Mouse (Mus musculus): Measurements from ENCODE around the gene Mki67.

Mki67 gene

GRCm38 (mm10) chr7:135715642-135716444 lies at the start of gene Mki67:
Gene Mki67, minus strand, starts transcription at chr7:135716361.
- DNase-seq = peak; percentile 93

GRCm38 (mm10) chr7:135763311-135763710 lies 47.1 kb upstream of the Mki67 start:
- no peak for DNase-seq

GRCm38 (mm10) chr7:135758754-135759510 lies 42.8 kb upstream of the Mki67 start:
- no peak for DNase-seq

GRCm38 (mm10) chr7:135758171-135758570 lies 42.0 kb upstream of the Mki67 start:
- DNase-seq = no peak

- no peak for DNase-seq
Measured at GRCm38 (mm10) chr7:135756984-135757586, 40.9 kb upstream of the Mki67 start.

- DNase-seq = no peak
Measured at GRCm38 (mm10) chr7:135748986-135749385, 32.8 kb upstream of the Mki67 start.

- no peak for DNase-seq
Measured at GRCm38 (mm10) chr7:135747072-135747471, 30.9 kb upstream of the Mki67 start.

GRCm38 (mm10) chr7:135746528-135746927 lies 30.4 kb upstream of the Mki67 start:
- no peak for DNase-seq

GRCm38 (mm10) chr7:135745091-135745490 lies 28.9 kb upstream of the Mki67 start:
- DNase-seq = peak; percentile 94

GRCm38 (mm10) chr7:135740453-135740852 lies 24.3 kb upstream of the Mki67 start:
- DNase-seq = no peak

GRCm38 (mm10) chr7:135736581-135736886 lies 20.4 kb upstream of the Mki67 start:
- no peak for DNase-seq

- peak; percentile 98 for DNase-seq
Measured at GRCm38 (mm10) chr7:135735691-135736580, 19.8 kb upstream of the Mki67 start.

- DNase-seq = peak; percentile 52
Measured at GRCm38 (mm10) chr7:135734911-135735646, 18.9 kb upstream of the Mki67 start.

- DNase-seq = peak; percentile 59
Measured at GRCm38 (mm10) chr7:135734379-135734778, 18.2 kb upstream of the Mki67 start.

GRCm38 (mm10) chr7:135728038-135728437 lies 11.9 kb upstream of the Mki67 start:
- DNase-seq = peak; percentile 36

GRCm38 (mm10) chr7:135726707-135727106 lies 10.5 kb upstream of the Mki67 start:
- no peak for DNase-seq

GRCm38 (mm10) chr7:135723672-135724341 lies 7.6 kb upstream of the Mki67 start:
- peak; percentile 93 for DNase-seq

- peak; percentile 43 for DNase-seq
Measured at GRCm38 (mm10) chr7:135722011-135722838, 6.1 kb upstream of the Mki67 start.

- no peak for DNase-seq
Measured at GRCm38 (mm10) chr7:135721436-135721992, 5.4 kb upstream of the Mki67 start.

- DNase-seq = no peak
Measured at GRCm38 (mm10) chr7:135716968-135717557, 902 bp upstream of the Mki67 start.
